Mouse (Mus musculus): ENCODE results near the gene Scg3.
"Not testable (repeated sequence)": the region's sequence is repeated elsewhere in the genome, so short reads cannot be mapped to it uniquely, and the experiment has no call there.

Scg3 gene

DNA sequence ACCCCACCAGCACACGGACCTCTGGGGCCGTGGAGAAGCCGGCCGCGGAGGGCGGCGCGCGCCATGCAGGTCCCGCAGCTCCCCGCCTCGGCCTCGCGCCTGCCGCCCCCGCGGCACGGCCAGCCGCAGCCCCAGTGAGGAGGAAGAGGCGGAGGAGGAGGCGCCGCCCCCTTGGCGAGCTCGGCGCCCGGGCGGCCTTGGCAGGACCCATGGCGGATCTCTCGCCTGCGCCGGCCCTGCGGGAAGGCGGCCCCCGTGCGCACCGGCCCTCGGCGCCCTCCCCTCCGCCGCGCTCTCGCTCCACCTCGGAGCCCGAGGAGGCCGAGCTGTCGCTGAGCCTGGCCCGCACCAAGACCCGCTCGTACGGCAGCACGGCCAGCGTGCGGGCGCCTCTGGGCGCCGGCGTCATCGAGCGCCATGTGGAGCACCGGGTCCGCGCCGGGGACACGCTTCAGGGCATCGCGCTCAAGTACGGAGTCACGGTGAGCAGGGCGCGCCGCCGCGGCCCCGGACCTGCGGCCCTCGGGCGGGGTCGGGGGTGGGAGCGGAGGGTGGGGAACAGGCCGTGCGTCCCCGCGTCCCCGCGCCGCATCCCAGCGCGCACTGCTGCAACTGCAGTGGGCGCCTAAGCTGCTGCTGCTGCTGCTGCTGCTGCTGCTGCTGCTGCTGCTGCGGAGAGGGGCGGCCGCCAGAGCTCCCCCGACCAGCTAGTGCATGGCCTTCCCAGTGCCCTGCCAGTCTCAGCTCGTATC lies 58.1 kb downstream of the Scg3 start, which contains the start of gene Lysmd2:
Gene Lysmd2, plus strand, starts transcription at position 186 of the 752 bp plus-strand sequence.
- peak; percentile 99 for DNase-seq

DNA sequence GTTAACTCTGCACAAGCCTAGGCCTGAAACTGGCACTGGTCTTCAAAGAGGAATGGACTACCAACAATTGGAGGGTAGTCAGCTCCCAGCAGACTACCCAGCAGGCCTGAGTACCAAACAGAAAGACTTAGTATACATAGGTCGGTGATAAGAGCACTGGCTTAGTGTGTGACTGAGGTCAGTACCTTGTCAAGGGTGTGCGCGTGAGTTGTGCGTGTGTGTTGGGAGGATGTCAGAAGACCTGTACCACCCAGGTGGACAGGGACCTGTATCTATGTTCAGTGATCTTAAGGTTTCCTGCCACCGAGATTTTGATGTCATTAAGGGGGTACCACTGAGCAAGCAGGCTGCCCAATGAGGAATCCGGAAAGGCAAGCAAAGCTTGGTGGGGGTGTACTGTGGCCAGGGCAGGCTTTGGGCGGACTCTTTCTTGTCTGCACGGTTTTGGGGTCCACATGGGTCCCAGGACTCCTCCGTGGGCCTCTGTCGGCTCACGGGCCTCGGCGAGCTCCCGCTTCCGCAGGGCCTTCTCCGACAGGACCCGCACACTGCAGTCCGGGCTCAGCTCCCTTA lies 58.8 kb downstream of the Scg3 start:
- DNase-seq = no peak

DNA sequence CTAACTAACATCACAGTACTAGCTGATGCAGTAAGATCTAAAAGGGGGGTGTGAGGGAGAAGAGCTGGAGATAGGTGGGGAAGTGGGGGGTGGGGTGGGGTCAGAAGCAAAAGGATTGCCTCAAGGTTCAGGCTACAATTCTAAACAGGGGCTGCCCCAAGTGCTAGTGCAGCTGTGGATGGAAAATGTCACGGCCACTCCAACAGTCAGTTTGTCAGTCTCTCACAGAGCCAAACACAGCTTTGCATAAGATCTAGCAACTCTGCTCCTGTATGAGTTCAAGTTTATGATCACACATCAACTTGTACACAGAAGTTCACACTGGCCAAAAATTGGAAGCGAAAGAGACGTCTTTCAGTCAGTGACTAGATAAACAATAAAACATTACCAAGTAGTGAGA lies 62.4 kb downstream of the Scg3 start:
- DNase-seq = peak; percentile 61

DNA sequence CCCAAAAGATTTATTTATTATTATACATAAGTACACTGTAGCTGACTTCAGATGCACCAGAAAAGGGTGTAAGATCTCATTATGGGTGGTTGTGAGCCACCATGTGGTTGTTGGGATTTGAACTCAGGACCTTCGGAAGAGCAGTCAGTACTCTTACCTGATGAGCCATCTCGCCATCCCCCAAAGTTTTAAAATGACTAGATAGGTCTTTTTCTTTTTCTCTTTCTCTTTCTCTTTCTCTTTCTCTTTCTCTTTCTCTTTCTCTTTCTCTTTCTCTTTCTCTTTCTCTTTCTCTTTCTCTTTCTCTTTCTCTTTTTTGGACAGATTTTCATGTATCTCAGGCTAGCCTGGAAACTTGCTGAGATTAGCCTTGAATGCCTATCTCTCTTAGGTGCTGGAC lies 64.1 kb downstream of the Scg3 start:
- DNase-seq = not testable (repeated sequence)

DNA sequence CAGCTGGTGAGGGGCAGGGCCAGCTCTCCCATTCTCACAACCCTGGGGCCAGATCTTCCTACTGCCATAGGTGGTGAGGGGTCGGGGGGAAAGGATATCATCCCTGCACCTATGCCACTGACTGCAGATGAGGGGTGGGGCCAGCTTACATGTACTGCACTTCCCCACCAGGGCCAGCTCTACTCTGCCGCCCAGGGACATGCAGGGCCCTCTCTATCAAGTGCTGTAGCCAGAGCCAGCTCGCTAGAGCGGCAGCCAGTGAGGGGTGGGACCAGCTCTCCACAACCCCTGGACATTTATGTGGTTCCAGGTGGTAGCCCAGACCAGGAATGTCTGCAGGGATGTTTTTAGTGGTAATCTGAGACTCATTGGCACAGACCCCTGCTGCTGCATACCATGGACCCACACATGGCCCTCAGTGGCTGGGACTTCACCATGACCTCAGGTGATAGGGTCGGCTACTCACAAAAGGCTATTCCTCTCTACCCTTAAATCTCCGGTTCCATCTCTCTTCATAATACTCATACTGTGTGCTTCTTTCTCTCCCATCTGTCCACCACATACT lies 64.9 kb downstream of the Scg3 start:
- DNase-seq = peak; percentile 43

DNA sequence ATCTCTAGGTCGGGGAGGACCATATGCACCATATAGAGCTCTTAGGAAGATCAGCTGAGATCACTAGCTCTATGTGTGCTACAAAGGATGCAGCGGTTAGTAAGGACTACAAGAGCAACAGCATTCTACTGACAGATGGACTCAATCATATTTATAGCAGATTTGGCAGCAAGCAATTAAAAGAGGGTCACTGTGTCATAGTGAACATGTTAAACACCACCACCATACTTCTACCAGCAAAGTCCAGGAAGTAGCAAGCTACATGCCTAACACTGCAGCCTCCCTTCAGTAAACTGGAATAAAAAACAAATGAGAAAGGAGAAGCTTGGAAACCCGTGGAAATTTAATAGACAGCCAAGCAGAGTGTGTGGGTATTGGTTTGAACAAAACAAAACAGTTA lies 67.3 kb downstream of the Scg3 start:
- DNase-seq = peak; percentile 35

DNA sequence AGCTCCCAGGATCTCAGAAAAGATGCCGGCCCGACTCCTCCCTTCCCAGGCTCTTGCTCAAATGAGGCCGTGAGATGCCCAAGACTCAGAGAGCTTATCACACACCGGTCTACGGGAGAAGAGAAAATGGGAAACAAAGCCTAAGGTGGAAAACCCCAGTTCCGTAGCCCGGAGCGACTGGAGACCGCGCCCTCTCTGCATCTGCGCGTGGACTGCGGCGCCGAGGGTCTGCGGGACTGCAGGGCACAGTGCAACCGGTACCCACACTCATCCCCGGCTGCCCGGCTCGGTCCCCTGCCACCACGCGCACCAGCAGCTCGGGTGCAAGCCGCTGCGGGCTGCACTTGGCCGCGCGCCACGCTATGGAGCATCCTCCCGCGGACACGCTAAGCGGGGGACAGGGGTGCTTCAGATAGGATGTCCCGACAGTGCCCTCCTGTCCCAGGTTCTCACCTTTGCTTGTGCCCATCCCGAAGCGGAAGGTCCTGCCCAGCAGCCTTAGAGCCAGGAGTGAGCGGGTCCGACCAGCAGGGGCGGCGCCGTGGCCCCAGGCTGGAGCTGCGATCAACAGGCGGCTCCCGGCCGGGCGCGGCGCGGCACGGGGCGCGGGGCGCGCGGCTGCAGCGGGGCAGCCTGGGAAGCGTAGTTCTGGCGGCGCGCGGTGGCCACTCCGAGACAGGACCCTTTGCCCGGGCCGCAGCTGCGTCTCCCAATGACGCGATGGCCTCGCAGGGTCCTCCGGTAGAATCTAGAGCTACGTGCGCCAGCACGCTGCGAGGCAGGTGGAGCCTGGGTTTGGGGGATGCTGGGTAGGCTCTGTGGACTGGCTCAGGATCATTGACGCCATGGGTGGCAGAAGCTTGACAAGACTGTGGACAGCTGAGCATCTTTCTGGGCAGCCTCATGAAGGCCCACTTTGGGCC lies 73.0 kb downstream of the Scg3 start, which contains the start of gene Tmod2:
Gene Tmod2, minus strand, starts transcription at position 755 of the 923 bp plus-strand sequence.
- DNase-seq = peak; percentile 95

DNA sequence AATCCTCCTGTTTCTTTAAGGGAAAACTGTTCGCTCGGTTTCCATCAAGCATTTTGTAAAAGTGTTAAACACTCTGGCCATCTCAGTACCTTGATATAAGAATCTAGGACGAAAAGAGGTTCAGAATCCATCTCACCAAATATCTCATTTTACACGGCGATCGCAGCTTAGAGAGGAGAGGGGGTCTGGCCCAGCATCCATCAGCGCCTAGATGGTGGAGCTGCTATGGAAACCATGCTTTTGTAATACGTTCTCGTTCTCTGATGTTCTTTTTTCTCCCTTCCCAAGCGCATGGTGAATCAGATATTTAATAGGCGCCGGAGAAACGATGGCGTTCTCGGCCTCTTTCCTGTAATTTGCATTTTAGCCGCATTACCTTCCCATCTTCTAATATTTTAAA lies 73.9 kb downstream of the Scg3 start:
- DNase-seq = peak; percentile 39

DNA sequence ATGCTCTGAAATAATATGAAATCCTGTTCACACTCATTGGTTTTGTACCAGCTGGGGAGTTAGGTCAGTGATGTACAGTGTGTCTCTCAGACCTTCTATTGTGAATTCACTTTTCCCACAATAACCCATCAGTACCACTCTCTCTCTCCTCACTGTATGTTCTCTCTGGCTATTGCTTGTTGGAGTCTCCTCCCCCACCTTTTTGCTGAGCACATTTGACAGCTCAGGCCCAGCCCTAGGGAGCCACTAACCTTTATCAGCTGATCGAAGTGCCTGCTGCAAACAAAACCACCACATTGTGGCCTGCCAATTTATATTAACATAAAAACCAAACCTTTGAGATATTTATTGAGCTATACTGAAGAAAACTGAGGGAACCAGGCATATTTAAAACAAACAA lies 74.4 kb downstream of the Scg3 start:
- peak; percentile 7 for DNase-seq

DNA sequence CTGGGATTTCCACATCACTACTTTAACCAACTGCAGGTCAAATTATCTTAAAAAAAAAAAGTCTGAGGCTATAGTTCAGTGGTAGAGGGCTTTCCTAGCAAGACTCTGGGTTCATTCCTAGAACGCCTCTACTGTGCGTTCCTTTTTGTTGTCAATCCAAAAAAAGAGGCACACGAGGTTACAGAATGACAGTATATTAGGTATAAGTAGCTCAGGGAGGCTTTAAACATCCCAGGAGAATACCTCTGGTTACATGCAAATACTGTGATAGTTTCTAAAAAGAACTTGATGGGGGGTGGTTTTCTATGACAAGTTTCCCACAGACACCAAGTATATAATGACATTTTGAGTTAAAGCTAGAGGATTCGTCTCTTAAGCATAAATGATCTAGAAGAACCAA lies 76.4 kb downstream of the Scg3 start:
- DNase-seq = no peak

DNA sequence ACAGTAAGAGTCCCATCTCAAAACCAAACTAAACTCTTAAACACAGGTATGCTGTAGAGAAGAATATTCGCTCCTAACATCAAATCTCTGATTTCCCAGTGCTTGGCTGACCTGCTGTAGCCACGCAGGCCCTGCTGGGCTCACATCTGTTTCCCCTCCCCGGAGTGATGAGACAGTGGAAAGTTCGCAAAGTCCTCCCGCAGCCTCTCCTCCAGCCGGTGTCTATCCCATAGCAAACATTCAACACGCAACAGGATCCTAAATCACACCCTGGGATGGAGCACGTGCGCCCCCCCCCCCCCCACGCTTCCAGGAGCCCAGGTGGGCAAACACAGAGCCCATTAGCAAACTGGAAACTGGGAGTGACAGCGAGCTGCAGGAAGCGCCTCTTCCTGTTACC lies 82.3 kb downstream of the Scg3 start:
- peak; percentile 89 for DNase-seq

DNA sequence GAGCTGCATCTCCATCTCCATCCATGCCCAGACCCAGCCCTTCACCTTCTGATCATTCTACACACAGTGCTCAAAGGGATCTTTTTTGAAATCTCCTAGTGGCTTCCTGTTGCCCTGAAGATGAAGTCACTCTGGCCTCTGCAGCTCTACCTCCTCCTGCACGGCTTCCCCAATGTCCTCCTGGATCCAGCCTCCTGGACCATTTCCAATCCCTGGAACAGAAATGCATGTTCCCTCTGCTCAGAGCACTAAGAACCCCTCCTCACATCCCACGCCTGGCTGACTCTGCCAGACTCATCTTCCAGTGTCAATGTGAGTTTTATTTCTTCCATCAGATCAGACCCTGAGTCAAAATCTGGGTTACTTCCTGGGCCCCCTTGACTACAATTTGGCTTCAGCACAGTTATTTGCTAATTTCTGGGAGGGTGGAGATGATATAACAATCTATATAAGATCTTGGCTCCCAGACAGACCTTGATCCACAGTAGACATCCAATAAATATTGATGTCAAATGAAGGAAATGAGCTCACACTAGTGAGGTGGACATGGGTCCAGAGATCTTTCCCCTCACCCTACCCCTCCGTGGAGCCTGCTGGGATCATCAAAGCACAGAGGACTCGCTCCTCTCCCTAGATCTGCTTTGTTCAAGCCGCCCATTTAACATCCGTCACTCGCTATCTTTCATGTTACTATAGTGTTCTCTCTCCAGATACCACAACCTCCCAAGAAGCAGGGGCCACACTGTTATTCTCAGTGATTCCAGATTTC lies 83.5 kb downstream of the Scg3 start:
- DNase-seq = peak; percentile 83

DNA sequence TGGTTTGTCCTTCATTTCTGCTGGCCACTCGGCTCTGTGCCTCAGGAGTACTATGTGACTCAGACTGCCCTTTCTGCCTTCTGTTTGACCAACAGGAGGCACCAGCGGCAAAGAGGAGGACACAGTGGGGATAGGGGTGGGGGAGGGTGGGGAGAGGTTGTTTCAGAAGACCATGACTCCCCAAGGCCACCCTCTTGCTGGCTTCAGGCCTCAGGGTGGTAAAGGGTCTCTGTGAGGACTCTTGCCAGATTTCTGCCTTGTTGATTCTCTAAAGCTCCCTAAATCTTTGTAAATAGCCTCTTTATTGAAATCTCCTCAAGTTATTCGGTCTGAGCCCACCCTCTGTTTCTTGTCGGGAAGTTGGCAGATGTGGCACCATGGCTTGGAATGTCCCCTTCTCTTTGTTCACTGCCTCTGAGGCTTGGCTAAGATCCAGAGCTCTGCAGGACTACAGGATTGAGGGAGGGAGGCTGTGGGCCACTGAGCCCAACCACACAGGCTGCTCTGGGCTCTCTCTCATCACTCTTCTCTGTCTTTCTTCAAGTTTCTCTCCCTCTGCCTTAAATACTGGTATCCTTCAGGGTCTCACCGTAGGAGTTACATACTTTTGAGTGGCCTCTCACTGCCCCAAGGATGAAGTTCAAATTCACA lies 84.5 kb downstream of the Scg3 start:
- DNase-seq = peak; percentile 91

DNA sequence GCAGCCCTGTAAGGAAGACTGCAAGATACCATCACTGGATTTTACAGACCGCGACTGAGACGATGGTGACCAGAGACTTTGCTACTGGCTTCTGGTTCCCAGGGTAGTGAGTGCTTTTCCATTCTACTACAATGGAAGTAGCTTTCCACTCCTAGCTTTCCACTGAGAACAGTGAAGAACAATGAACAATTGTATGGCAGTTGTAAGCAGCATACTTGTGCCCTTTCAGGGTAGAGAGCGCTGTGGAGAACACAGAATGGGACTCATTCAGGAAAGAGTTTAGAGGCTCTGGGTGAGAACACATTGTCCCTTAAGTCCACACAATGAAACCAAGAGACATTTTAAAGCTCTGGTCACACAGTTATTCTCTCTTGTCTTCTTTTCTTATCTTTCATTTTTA lies 86.3 kb downstream of the Scg3 start:
- no peak for DNase-seq

DNA sequence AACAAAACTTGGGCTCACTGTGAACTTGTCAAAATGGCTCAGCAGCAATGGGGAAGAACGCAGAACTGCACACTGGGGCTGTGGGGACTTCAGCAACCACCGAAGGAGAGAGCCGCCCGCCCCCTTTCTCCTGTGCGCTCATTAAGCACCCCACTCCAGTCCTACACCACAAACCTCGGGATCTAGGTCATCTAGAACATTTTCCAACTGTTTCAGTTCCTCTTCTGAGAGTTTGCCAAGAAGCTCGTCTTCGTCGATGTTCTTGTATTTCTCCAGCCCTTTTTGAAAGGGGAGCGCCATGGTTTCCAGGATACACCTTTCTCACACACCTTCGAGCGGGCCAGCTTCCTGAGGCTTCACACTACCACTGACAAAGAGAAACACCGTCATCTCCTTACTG lies 86.8 kb downstream of the Scg3 start:
- peak; percentile 74 for DNase-seq

DNA sequence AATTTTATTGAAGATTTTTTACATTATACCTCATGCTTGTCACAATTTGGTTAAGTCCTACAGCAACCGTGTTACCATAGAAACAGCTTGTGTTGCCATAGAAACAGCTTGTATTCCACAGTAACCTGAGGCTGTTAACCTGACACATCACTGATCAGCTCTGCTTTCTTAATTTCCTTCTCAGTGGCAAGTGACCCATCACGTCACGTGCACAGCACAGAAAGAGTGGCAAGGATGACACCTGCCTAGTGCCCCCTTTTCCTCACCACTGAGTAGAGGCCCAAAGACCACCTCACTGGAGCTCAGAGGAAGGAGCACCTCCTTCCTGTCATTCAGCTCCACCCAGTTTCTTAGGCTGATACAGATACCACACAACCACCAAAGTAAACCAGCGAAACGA lies 90.4 kb downstream of the Scg3 start:
- peak; percentile 49 for DNase-seq
